Mouse (Mus musculus): ENCODE data around the gene Zxdc.

GRCm38 (mm10) chr6:90359445-90359844 is 9.8 kb upstream of the Zxdc start:
- TF ChIP-seq GATA1 (IDR thresholded peaks at IDR 0.05; ENCODE audit: borderline replicate concordance, low read length) (no peak), FLI1 (IDR thresholded peaks at IDR 0.05; ENCODE audit: low read length) (no peak)
